Mouse (Mus musculus) lung, embryonic 14.5 days (tissue): Measurements from ENCODE around the gene Cryzl2. TPM values are rescaled to one million over a fixed set of nuclear protein-coding genes. Genes with fewer than 3 reads are reported as not detected.

Experiments used
- ATAC-seq: fragments of 200-750 bp; cut with Nextera tagmentation; 2 replicates; pipeline ENCODE4 v1.8.0; 2017; ENCODE audit warnings: mild to moderate bottlenecking, moderate TSS enrichment, moderate library complexity; ENCODE audit not compliant: insufficient read depth
- DNase-seq: peaks from one replicate; pipeline ENCODE4 v3.0.0-alpha.2; 2015
- H3K27ac ChIP-seq: fragments of 300-500 bp; sonication (generic); 2 replicates; pipeline ENCODE4 v1.5.1; 2014; ENCODE audit warnings: low read depth, mild to moderate bottlenecking, moderate library complexity
- H3K27me3 ChIP-seq: fragments of 300-500 bp; sonication (generic); 2 replicates; pipeline ENCODE4 v1.6.1; 2014; ENCODE audit warnings: low read length, control low read depth; ENCODE audit not compliant: insufficient read depth
- H3K36me3 ChIP-seq: fragments of 300-500 bp; sonication (generic); 2 replicates; pipeline ENCODE4 v1.6.1; 2014; ENCODE audit warnings: control low read depth; ENCODE audit not compliant: insufficient read depth
- H3K4me1 ChIP-seq: fragments of 300-500 bp; sonication (generic); 2 replicates; pipeline ENCODE4 v1.6.1; 2014; ENCODE audit warnings: antibody characterized with exemption, control low read depth; ENCODE audit not compliant: insufficient read depth
- H3K4me2 ChIP-seq: fragments of 300-500 bp; sonication (generic); 2 replicates; pipeline ENCODE4 v1.6.1; 2014; ENCODE audit warnings: mild to moderate bottlenecking
- H3K4me3 ChIP-seq: fragments of 300-500 bp; sonication (generic); 2 replicates; pipeline ENCODE4 v1.5.1; 2014; ENCODE audit warnings: low read depth, low read length
- H3K9ac ChIP-seq: fragments of 300-500 bp; sonication (generic); 2 replicates; pipeline ENCODE4 v1.6.1; 2014
- H3K9me3 ChIP-seq: fragments of 300-500 bp; sonication (generic); 2 replicates; pipeline ENCODE4 v1.6.1; 2016; ENCODE audit warnings: low read depth, low read length, control low read depth
- CTCF ChIP-seq: IDR thresholded peaks from 2 replicates; pipeline ENCODE4 v1.5.1; 2016; ENCODE audit warnings: antibody characterized with exemption, low read depth
- WGBS: fragments of 180-500 bp; shearing (Covaris S2); extraction: QIAGEN DNeasy Blood & Tissue Kit; methylation state at CpG from one replicate; pipeline ENCODE4 v1.1.7; 2014; 5-methylcytosine and 5-hydroxymethylcytosine counted together
- polyA plus RNA-seq: library from polyadenylated mRNA; unstranded; fragments of >200 nt; fragmentation: Nextera tagmentation; extraction: Ambion mirVana; gene quantifications from 2 replicates; pipeline ENCODE4 v1.2.1, GENCODE M21; 2014

Cryzl2 gene
- polyA plus RNA-seq, 1 experiment from 2014 or later, result 10.8 TPM

DNA sequence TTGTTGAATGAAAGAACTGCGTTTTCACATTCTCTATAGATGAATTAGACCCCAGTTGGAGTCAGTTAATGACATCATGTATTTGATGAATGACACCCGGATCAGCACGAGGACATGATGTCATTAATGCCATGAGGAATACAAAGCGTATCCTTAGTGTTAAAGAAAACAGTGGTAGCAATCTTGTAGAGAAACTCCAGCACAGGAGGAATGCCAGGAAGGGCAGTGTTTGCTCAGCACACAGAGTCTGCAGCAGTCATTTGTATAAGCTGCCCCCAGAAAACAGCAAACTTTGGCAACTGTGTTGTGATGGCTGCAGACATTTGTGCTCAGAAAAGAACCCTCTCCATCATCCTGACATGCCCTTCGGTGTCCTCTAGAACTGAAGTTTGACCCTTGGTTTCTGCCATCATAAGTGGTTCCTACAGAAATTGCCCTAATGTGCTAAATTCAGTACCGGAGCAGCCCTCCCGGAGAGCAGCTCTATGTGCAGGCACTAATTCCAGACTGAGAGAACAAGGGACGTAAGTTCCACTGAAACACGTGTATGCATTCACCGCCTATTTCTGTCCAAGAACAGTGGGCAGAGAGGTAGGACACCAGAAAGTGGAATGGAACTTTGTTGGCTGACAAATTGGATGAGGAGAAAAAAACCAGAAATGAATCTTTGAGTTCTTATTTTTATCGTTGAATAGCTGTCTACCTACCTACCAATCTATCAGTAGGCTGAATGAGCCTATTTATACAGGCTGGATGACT, 54.5 kb downstream of the Cryzl2 start:
- Histone ChIP-seq H3K27ac (peak overlapping the region; percentile 3; the same call in 1 of the 2 replicates), H3K36me3 (no peaks in the 10 kb centered on the region), H3K9me3 (no peaks in the 10 kb centered on the region), H3K4me2 (0 out of 2 replicates have a peak overlapping the region, but pooled peaks have one; percentile 12), H3K9ac (no peak overlapping the region), H3K4me3 (no peak overlapping the region), H3K27me3 (no peaks in the 10 kb centered on the region), H3K4me1 (no peaks in the 10 kb centered on the region)
- peak; percentile 33 for DNase-seq
- WGBS, result 45% methylated on average over 11 of the region's 11 CpGs
- TF ChIP-seq CTCF, result no peak
- ATAC-seq, result 0 out of 2 replicates have a peak, but pooled peaks have one; percentile 39

GRCm38 (mm10) chr1:157513559-157513958, 55.2 kb downstream of the Cryzl2 start:
- no peak for ATAC-seq
- no peak for TF ChIP-seq CTCF
- Histone ChIP-seq H3K4me3 (no peak overlapping the region), H3K36me3 (no peaks in the 10 kb centered on the region), H3K4me2 (no peak overlapping the region), H3K27me3 (no peaks in the 10 kb centered on the region), H3K9me3 (no peaks in the 10 kb centered on the region), H3K27ac (no peak overlapping the region), H3K9ac (no peak overlapping the region), H3K4me1 (no peaks in the 10 kb centered on the region)
- 53% methylated on average over 9 of the region's 9 CpGs for WGBS
- no peak for DNase-seq

DNA sequence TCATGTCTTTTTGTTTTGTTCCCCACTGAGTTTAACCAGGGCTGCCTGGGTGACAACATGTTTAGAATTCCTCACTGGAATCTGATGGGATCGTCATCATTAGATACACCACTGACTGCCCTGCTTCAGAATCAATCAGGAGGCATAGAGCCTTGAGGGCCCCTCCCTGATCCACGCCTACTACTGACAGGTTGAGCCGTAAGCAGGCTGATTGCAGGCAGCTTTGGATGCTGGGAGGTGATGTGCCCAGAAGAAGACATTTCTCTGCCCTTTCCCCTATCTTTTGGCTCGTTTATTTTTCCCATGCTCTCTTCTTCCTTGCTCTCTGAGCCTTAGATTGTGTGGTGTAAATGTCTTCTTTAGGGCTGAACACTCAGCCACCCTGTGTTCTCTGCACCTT, 55.9 kb downstream of the Cryzl2 start:
- Histone ChIP-seq H3K4me2 (no peak overlapping the region), H3K4me1 (no peaks in the 10 kb centered on the region), H3K9me3 (no peaks in the 10 kb centered on the region), H3K27me3 (no peaks in the 10 kb centered on the region), H3K4me3 (no peak overlapping the region), H3K36me3 (no peaks in the 10 kb centered on the region), H3K27ac (no peak overlapping the region), H3K9ac (no peak overlapping the region)
- no peak for TF ChIP-seq CTCF
- no peak for ATAC-seq
- WGBS, result 52% methylated on average over 4 of the region's 4 CpGs
- DNase-seq, result no peak

GRCm38 (mm10) chr1:157516838-157517808, 58.7 kb downstream of the Cryzl2 start:
- Histone ChIP-seq H3K4me2 (no peak overlapping the region), H3K27me3 (no peaks in the 10 kb centered on the region), H3K9ac (no peak overlapping the region), H3K9me3 (no peaks in the 10 kb centered on the region), H3K4me1 (no peaks in the 10 kb centered on the region), H3K27ac (no peak overlapping the region), H3K4me3 (no peak overlapping the region), H3K36me3 (no peaks in the 10 kb centered on the region)
- ATAC-seq (no peak), DNase-seq (no peak)
- 62% methylated on average over 8 of the region's 8 CpGs for WGBS
- TF ChIP-seq CTCF, result no peak

DNA sequence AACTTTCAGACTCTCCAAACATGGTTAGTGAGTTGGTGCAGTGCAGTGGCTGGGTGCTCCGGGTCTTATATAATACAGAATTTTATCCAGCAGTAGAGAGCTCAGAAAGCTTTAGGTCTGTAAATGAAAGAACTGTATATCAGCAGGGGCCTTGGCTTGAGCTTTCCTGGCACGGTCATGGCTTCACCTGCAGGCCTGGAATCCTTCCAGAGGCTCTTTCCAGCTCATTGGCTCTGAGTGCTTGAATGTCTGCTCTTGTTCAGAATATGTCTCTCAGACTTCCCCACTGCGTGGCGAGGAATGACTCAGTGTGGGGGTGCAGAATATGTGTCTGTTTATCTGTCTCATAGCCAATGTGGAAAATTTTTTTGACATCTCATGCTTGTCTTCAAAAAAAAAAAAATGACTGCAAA, 59.7 kb downstream of the Cryzl2 start:
- 48% methylated on average over 4 of the region's 4 CpGs for WGBS
- Histone ChIP-seq H3K9ac (no peak overlapping the region), H3K27me3 (no peaks in the 10 kb centered on the region), H3K36me3 (no peaks in the 10 kb centered on the region), H3K27ac (0 out of 2 replicates have a peak overlapping the region, but pooled peaks have one; percentile 1), H3K4me2 (no peak overlapping the region), H3K4me3 (no peak overlapping the region), H3K4me1 (no peaks in the 10 kb centered on the region), H3K9me3 (no peaks in the 10 kb centered on the region)
- TF ChIP-seq CTCF, result no peak
- DNase-seq, result peak; percentile 68
- peak; percentile 53; the same call in 1 of the 2 replicates for ATAC-seq

- no peaks in the 10 kb centered on the region for H3K27me3 ChIP-seq
- DNase-seq (no peak), ATAC-seq (no peak)
- H3K27ac ChIP-seq, result no peak overlapping the region
- WGBS, result 79% methylated on average over 2 of the region's 2 CpGs
- no peaks in the 10 kb centered on the region for H3K4me1 ChIP-seq
- no peak overlapping the region for H3K9ac ChIP-seq
- H3K9me3 ChIP-seq, result no peaks in the 10 kb centered on the region
- no peak overlapping the region for H3K4me2 ChIP-seq
- H3K36me3 ChIP-seq, result no peaks in the 10 kb centered on the region
- no peak for TF ChIP-seq CTCF
- no peak overlapping the region for H3K4me3 ChIP-seq
These were observed 61.0 kb downstream of the Cryzl2 start for GRCm38 (mm10) chr1:157519396-157519795.

DNA sequence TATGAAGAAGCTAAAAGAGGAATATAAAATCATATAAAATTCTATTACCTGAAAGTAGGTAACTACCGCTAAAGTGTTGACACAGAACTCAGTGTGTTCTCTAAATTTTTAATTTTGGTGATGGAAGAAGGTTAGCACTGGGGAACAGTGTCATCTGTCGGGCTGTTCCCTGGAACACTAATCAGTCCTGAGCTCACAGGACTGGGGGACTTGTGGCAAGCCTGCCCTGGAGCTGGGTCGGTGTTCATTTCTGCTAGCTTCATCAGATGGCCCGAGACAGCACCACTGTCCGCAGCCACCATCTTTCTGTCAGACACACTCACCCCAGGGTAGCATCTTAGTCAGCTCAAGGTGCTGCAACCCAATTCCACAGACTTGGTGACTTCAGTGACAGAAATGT, 63.9 kb downstream of the Cryzl2 start:
- no peak for DNase-seq
- H3K27me3 ChIP-seq, result no peaks in the 10 kb centered on the region
- H3K4me3 ChIP-seq, result no peak overlapping the region
- H3K36me3 ChIP-seq, result no peaks in the 10 kb centered on the region
- no peak overlapping the region for H3K9ac ChIP-seq
- ATAC-seq, result no peak
- TF ChIP-seq CTCF, result no peak
- WGBS, result 84% methylated on average over 5 of the region's 5 CpGs
- H3K9me3 ChIP-seq, result no peaks in the 10 kb centered on the region
- H3K4me2 ChIP-seq, result no peak overlapping the region
- no peak overlapping the region for H3K27ac ChIP-seq
- H3K4me1 ChIP-seq, result no peaks in the 10 kb centered on the region
